Mouse (Mus musculus) kidney, adult 9 months (tissue): ENCODE measurements around the gene Prss33.

Experiments used
- DNase-seq: peaks from one replicate; pipeline ENCODE4 v3.0.0; 2022

Gene Prss33

DNA sequence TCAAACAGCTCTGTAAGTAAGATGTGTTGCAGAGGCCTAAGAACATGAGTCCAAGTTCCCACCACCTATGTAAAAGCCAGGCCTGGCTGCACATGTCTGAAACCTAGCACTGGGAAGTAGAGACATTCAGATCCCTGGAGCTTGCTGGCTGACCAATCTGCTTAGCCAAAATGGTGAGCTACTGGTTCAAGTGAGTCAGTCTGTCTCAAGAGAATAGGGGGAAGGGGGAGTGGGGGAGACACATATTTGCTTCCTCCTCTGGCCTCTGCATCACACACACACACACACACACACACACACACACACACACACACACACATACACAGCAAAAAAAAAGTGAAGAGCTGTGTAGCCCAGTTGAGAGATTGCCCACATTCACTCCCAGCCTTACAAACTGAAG is 52.5 kb downstream of the Prss33 start:
- no peak for DNase-seq
